Mouse (Mus musculus): ENCODE results near the gene Hist1h3e.
"Not testable (repeated sequence)": the region's sequence is repeated elsewhere in the genome, so short reads cannot be mapped to it uniquely, and the experiment has no call there.

Hist1h3e gene

GRCm38 (mm10) chr13:23561883-23562659 lies at the start of gene Hist1h3e:
Gene Hist1h3e, minus strand, starts transcription at chr13:23562369.
- DNase-seq (ENCODE audit: low read depth, low spot score) = peak; percentile 100

- DNase-seq (ENCODE audit: low read depth, low spot score) = no peak
These were observed 49.5 kb upstream of the Hist1h3e start for GRCm38 (mm10) chr13:23611638-23612037.

GRCm38 (mm10) chr13:23610393-23610792 lies 48.2 kb upstream of the Hist1h3e start:
- DNase-seq (ENCODE audit: low read depth, low spot score) = no peak

- no peak for DNase-seq (ENCODE audit: low read depth, low spot score)
These were observed 47.7 kb upstream of the Hist1h3e start for GRCm38 (mm10) chr13:23609844-23610243.

GRCm38 (mm10) chr13:23609209-23609608 lies 47.0 kb upstream of the Hist1h3e start:
- no peak for DNase-seq (ENCODE audit: low read depth, low spot score)

GRCm38 (mm10) chr13:23605052-23605451 lies 42.9 kb upstream of the Hist1h3e start:
- no peak for DNase-seq (ENCODE audit: low read depth, low spot score)

- DNase-seq (ENCODE audit: low read depth, low spot score) = no peak
These were observed 42.3 kb upstream of the Hist1h3e start for GRCm38 (mm10) chr13:23604452-23604851.

- DNase-seq (ENCODE audit: low read depth, low spot score) = no peak
These were observed 41.1 kb upstream of the Hist1h3e start for GRCm38 (mm10) chr13:23603182-23603699.

- DNase-seq (ENCODE audit: low read depth, low spot score) = no peak
These were observed 35.8 kb upstream of the Hist1h3e start for GRCm38 (mm10) chr13:23597957-23598356.

- DNase-seq (ENCODE audit: low read depth, low spot score) = no peak
These were observed 33.6 kb upstream of the Hist1h3e start for GRCm38 (mm10) chr13:23595622-23596372.

- no peak for DNase-seq (ENCODE audit: low read depth, low spot score)
These were observed 33.0 kb upstream of the Hist1h3e start for GRCm38 (mm10) chr13:23595185-23595584.

GRCm38 (mm10) chr13:23593051-23593770 lies 31.0 kb upstream of the Hist1h3e start:
- DNase-seq (ENCODE audit: low read depth, low spot score) = no peak

- no peak for DNase-seq (ENCODE audit: low read depth, low spot score)
These were observed 30.4 kb upstream of the Hist1h3e start for GRCm38 (mm10) chr13:23592614-23593013.

GRCm38 (mm10) chr13:23591886-23592285 lies 29.7 kb upstream of the Hist1h3e start:
- not testable (repeated sequence) for DNase-seq (ENCODE audit: low read depth, low spot score)

- DNase-seq (ENCODE audit: low read depth, low spot score) = no peak
These were observed 29.0 kb upstream of the Hist1h3e start for GRCm38 (mm10) chr13:23591206-23591605.

- DNase-seq (ENCODE audit: low read depth, low spot score) = no peak
These were observed 24.7 kb upstream of the Hist1h3e start for GRCm38 (mm10) chr13:23586940-23587225.

GRCm38 (mm10) chr13:23586099-23586939 lies 24.1 kb upstream of the Hist1h3e start:
- no peak for DNase-seq (ENCODE audit: low read depth, low spot score)

GRCm38 (mm10) chr13:23585442-23586098 lies 23.4 kb upstream of the Hist1h3e start:
- DNase-seq (ENCODE audit: low read depth, low spot score) = peak; percentile 97

GRCm38 (mm10) chr13:23585029-23585441 lies 22.9 kb upstream of the Hist1h3e start:
- DNase-seq (ENCODE audit: low read depth, low spot score) = peak; percentile 64

- DNase-seq (ENCODE audit: low read depth, low spot score) = no peak
These were observed 22.2 kb upstream of the Hist1h3e start for GRCm38 (mm10) chr13:23584331-23584730.
